Mouse (Mus musculus) splenic B cell, adult 2 months (primary cell): ENCODE data around the gene Ufd1.

Experiments
- DNase-seq: peaks from one replicate; pipeline ENCODE4 v3.0.0-alpha.2; 2011; ENCODE audit warnings: low read depth, low spot score
- H3K27me3 ChIP-seq: 2 replicates; pipeline ENCODE4 v1.6.1; 2012; ENCODE audit warnings: mild to moderate bottlenecking, low read length, moderate library complexity, mixed read lengths; ENCODE audit not compliant: control insufficient read depth, poor library complexity, insufficient read depth, severe bottlenecking
- H3K36me3 ChIP-seq: 2 replicates; pipeline ENCODE4 v1.6.1; 2012; ENCODE audit warnings: mild to moderate bottlenecking, low read length, moderate library complexity, mixed read lengths; ENCODE audit not compliant: control insufficient read depth, poor library complexity, insufficient read depth, severe bottlenecking

Gene Ufd1

GRCm38 (mm10) chr16:18811468-18812384, at the start of gene Ufd1, which contains the start of gene Cdc45:
Ufd1 (plus strand) TSS chr16:18811779.
Cdc45 (minus strand) TSS chr16:18811987.
- peak; percentile 96 for DNase-seq
- Histone ChIP-seq H3K36me3 (no peaks in the 10 kb centered on the region), H3K27me3 (no peaks in the 10 kb centered on the region)

- no peaks in the 10 kb centered on the region for H3K36me3 ChIP-seq
- no peak for DNase-seq
- H3K27me3 ChIP-seq: no peaks in the 10 kb centered on the region
Observed at GRCm38 (mm10) chr16:18762960-18763359, 48.6 kb upstream of the Ufd1 start.

- DNase-seq: no peak
- Histone ChIP-seq H3K27me3 (no peaks in the 10 kb centered on the region), H3K36me3 (no peaks in the 10 kb centered on the region)
Observed at GRCm38 (mm10) chr16:18766390-18766789, 45.2 kb upstream of the Ufd1 start.

GRCm38 (mm10) chr16:18769501-18769900, 42.1 kb upstream of the Ufd1 start:
- no peak for DNase-seq
- no peaks in the 10 kb centered on the region for H3K36me3 ChIP-seq
- no peaks in the 10 kb centered on the region for H3K27me3 ChIP-seq

- Histone ChIP-seq H3K27me3 (no peaks in the 10 kb centered on the region), H3K36me3 (no peaks in the 10 kb centered on the region)
- no peak for DNase-seq
Observed at GRCm38 (mm10) chr16:18773936-18774335, 37.6 kb upstream of the Ufd1 start.

GRCm38 (mm10) chr16:18775621-18776555, 35.7 kb upstream of the Ufd1 start:
- H3K36me3 ChIP-seq: no peaks in the 10 kb centered on the region
- DNase-seq: no peak

GRCm38 (mm10) chr16:18776556-18777100, 35.0 kb upstream of the Ufd1 start, which contains the start of gene Cldn5:
Cldn5 (plus strand) TSS chr16:18776847.
- Histone ChIP-seq H3K36me3 (no peaks in the 10 kb centered on the region), H3K27me3 (no peaks in the 10 kb centered on the region)
- no peak for DNase-seq

More at GRCm38 (mm10) chr16:18775621-18776555, 35.7 kb upstream of the Ufd1 start:
- H3K27me3 ChIP-seq: no peaks in the 10 kb centered on the region

GRCm38 (mm10) chr16:18777101-18778080, 34.2 kb upstream of the Ufd1 start:
- H3K27me3 ChIP-seq: no peaks in the 10 kb centered on the region
- no peaks in the 10 kb centered on the region for H3K36me3 ChIP-seq
- no peak for DNase-seq

- DNase-seq: no peak
- Histone ChIP-seq H3K36me3 (no peaks in the 10 kb centered on the region), H3K27me3 (no peaks in the 10 kb centered on the region)
Observed at GRCm38 (mm10) chr16:18778461-18778860, 33.1 kb upstream of the Ufd1 start.

- no peak for DNase-seq
- Histone ChIP-seq H3K36me3 (no peaks in the 10 kb centered on the region), H3K27me3 (no peaks in the 10 kb centered on the region)
Observed at GRCm38 (mm10) chr16:18781810-18782209, 29.8 kb upstream of the Ufd1 start.

GRCm38 (mm10) chr16:18785025-18785424, 26.6 kb upstream of the Ufd1 start:
- no peak for DNase-seq
- Histone ChIP-seq H3K27me3 (no peaks in the 10 kb centered on the region), H3K36me3 (no peaks in the 10 kb centered on the region)

- Histone ChIP-seq H3K27me3 (no peaks in the 10 kb centered on the region), H3K36me3 (no peaks in the 10 kb centered on the region)
- no peak for DNase-seq
Observed at GRCm38 (mm10) chr16:18785485-18785884, 26.1 kb upstream of the Ufd1 start.

- H3K27me3 ChIP-seq: no peaks in the 10 kb centered on the region
- H3K36me3 ChIP-seq: no peaks in the 10 kb centered on the region
- no peak for DNase-seq
Observed at GRCm38 (mm10) chr16:18786652-18787051, 24.9 kb upstream of the Ufd1 start.
